Mouse (Mus musculus) erythroblast, embryonic 14.5 days (primary cell): ENCODE data around the gene Fam222b. TPM values are rescaled to one million over a fixed set of nuclear protein-coding genes. Genes with fewer than 3 reads are reported as not detected.

Experiments
- H3K27me3 ChIP-seq: 2 replicates; pipeline ENCODE4 v1.6.1; 2012; ENCODE audit warnings: inconsistent platforms; ENCODE audit not compliant: control insufficient read depth
- H3K36me3 ChIP-seq: 2 replicates; pipeline ENCODE4 v1.6.1; 2012; ENCODE audit warnings: mild to moderate bottlenecking, inconsistent platforms; ENCODE audit not compliant: control insufficient read depth
- H3K4me1 ChIP-seq: 2 replicates; pipeline ENCODE4 v1.6.1; 2012; ENCODE audit warnings: inconsistent platforms; ENCODE audit not compliant: control insufficient read depth
- H3K4me3 ChIP-seq: replicated peaks from 2 replicates; pipeline ENCODE3; 2012; ENCODE audit warnings: moderate library complexity, mild to moderate bottlenecking, inconsistent platforms
- H3K9me3 ChIP-seq: 2 replicates; pipeline ENCODE4 v1.6.1; 2012; ENCODE audit warnings: low read length, inconsistent platforms, mixed read lengths; ENCODE audit not compliant: control insufficient read depth
- GATA1 ChIP-seq: IDR thresholded peaks from 2 replicates; pipeline ENCODE4 v1.6.1; 2012; ENCODE audit warnings: low read length, inconsistent platforms, mixed read lengths
- TAL1 ChIP-seq: IDR thresholded peaks from 3 replicates; pipeline ENCODE4 v1.6.1; 2012; ENCODE audit warnings: low read length, inconsistent platforms, mixed read lengths
- polyA plus RNA-seq: library from polyadenylated mRNA; stranded (reverse); fragments of >175 nt; gene quantifications from 2 replicates; pipeline ENCODE4 v1.2.3, GENCODE M21; 2012

The Fam222b gene
- polyA plus RNA-seq, 1 experiment = 0.78 TPM

DNA sequence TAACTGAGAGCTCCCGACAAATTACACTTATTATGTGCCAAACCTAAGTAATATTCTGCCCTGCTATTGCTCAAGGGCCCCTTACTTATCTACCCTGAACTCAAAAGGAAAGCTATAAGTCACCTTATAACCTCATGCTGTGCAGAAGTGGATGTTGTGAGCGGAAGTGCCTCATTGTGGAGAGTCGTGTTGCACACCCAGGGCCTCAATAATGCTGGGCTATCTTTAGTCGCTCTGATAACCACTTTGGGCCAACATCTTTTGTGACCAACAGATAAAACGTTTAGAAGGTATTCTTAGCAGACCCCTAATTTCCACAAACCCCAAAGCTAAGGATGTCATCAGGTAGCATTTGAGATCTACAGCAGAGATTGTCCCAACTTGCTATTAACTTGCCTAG lies 46.2 kb downstream of the Fam222b start:
- Histone ChIP-seq H3K4me1 (peaks cover 34% of the 10 kb centered on the region), H3K4me3 (no peak overlapping the region), H3K27me3 (no peaks in the 10 kb centered on the region), H3K9me3 (no peaks in the 10 kb centered on the region), H3K36me3 (peaks cover 23% of the 10 kb centered on the region)
- no peak for TF ChIP-seq TAL1
- TF ChIP-seq GATA1 = peak; percentile 52; the same call in 1 of the 2 replicates

DNA sequence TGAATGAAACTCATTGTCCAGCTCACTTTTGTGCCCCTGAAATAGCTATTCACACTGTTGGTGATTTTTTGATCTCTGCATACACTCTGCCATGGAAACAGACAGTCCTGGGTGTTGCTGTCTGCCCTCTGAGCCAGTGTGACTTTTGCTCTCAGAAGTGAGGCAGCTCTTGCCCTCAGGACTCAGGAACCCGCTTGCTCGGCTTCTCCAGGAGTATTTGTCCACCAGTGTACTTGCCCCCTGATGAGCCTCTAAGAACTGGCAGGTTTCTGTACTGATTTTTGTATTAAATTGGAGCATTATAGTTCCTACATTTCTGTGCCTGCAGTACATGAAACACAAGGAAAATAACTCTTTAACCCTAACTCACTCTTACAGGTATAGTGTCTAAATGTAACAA lies 49.1 kb downstream of the Fam222b start:
- Histone ChIP-seq H3K4me1 (peaks cover 36% of the 10 kb centered on the region), H3K27me3 (no peaks in the 10 kb centered on the region), H3K36me3 (peaks cover 37% of the 10 kb centered on the region), H3K4me3 (no peak overlapping the region), H3K9me3 (no peaks in the 10 kb centered on the region)
- TF ChIP-seq GATA1 = no peak
- no peak for TF ChIP-seq TAL1

DNA sequence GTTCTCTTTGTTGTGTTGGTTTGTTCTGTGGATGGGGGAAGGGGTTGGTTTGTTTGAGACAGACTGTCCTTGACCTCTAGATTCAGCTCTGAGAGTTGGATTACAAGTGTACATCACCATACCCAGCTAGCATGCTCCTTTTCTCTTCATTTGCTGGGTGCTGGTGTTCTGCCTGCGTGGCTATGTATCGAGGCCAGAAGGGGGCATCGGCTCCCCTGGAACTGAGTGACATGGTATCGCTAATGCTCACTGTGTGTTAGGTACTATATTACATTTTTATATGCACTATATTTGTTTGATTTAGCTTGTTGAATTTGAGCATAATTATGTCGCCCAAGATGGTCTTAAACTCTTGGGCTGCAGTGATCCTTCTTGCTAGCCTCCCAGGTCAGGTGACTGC lies 51.7 kb downstream of the Fam222b start:
- Histone ChIP-seq H3K27me3 (no peaks in the 10 kb centered on the region), H3K4me3 (no peak overlapping the region), H3K4me1 (peaks cover 20% of the 10 kb centered on the region), H3K9me3 (no peaks in the 10 kb centered on the region), H3K36me3 (peaks cover 47% of the 10 kb centered on the region)
- no peak for TF ChIP-seq TAL1
- TF ChIP-seq GATA1 = no peak

DNA sequence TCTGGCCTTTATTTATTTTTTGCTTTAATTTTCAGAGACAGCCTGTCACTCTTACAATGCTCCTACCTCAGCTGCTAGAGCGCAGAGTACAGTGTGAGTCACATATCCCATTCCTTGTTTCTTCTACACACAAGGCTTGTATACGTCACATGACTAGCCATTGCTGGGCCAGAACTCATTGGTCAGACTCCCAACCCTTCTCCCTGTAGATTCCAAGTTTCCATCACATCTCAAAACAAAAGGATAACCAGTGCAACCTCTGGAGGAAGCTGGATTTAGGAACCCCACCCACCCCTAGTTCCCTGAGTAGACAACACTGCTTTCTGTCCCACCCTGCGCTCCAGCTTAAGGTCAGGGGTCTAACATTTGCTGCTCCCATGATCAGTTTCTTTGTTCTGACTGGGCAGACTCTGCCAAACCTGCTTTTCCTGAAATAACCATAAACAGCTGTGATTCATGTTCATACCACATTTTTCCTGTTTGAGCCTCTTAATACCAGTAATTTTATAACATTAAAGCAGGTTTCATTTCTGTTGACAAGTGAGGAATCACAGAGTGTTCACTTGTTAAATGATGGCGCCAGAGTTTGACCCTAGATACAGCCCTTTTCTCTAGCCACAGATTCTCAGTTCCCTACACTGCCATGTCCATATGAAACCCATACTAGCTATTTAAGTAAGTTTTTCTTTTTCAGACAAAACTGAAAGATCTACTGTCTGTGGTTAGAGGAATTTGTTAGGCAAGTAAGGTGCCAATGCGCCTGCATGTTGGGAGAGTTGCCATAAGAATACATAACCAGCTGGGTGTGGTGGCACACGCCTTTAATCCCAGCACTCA lies 52.5 kb downstream of the Fam222b start:
- TF ChIP-seq TAL1 (no peak), GATA1 (no peak)
- Histone ChIP-seq H3K36me3 (peaks cover 47% of the 10 kb centered on the region), H3K4me3 (no peak overlapping the region), H3K27me3 (no peaks in the 10 kb centered on the region), H3K9me3 (no peaks in the 10 kb centered on the region), H3K4me1 (peaks cover 13% of the 10 kb centered on the region)

DNA sequence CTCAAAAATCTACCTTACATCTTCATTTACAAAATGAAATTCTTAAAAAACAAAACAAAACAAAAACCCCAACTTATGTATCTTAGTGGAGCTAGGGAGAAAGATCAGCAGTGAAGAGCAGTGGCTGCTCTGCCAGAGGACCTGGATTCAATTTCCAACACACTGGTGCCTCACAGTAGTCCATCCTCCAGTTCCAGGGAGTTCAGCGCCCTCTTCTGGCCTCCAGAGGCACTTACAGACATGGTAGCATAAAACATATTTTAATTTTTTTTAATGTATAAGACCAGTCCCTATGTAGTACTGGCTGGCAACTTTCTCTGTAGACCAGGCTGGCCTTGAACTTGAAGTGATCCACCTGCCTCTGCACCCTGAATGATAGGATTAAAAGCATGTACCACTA lies 56.7 kb downstream of the Fam222b start:
- no peak for TF ChIP-seq GATA1
- no peak for TF ChIP-seq TAL1
- H3K4me3 ChIP-seq = no peak overlapping the region
- peaks cover 5% of the 10 kb centered on the region for H3K4me1 ChIP-seq
- H3K36me3 ChIP-seq = peaks cover 63% of the 10 kb centered on the region
- no peaks in the 10 kb centered on the region for H3K9me3 ChIP-seq
- H3K27me3 ChIP-seq = no peaks in the 10 kb centered on the region

DNA sequence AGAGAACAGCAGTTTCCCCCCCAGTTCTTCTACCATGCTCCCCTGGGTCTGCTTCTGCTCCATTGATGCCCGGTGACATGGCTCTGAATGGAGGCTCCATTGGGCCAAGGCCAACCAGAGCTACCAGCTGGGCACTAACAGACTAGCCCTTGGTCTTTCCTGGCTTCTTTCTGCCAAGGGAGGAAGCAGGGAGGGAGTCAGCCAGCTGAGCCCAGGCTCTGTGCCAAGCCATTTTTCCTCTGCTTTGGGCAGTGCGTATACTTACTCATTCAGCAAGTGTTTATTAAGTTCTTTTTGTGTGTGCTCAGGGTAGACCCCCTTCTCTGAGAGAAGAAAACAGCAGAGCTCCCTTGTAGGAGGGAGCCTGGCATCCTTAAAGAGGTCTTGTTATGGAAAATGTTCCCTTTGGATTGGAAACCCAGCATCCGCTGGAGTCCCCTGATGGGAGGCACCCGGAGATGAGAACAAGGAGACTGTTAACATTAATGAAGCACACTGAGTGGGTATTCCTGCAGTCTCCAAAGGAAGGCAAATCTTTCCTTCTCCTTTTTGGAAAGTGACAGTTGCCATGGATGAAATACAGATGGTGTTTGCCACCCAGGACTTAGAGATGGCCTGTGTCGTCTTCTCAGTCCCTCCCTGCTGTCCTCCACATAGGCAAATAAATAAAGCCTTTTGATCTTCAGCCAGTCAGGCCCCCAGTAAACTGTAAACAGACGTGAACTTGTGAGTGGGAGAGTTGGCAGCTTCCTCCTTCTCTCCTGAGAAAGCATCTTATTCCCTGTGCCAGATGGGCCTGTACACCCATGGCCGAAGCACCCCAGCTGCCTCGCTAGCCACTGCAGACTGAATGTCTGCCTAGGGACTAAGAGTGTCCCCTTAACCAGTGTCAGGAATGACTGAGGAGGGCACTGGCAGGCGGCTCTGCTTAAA lies 58.1 kb downstream of the Fam222b start:
- Histone ChIP-seq H3K4me1 (peaks cover 7% of the 10 kb centered on the region), H3K27me3 (no peaks in the 10 kb centered on the region), H3K4me3 (no peak overlapping the region), H3K36me3 (peaks cover 71% of the 10 kb centered on the region), H3K9me3 (no peaks in the 10 kb centered on the region)
- TF ChIP-seq GATA1 (no peak), TAL1 (no peak)

DNA sequence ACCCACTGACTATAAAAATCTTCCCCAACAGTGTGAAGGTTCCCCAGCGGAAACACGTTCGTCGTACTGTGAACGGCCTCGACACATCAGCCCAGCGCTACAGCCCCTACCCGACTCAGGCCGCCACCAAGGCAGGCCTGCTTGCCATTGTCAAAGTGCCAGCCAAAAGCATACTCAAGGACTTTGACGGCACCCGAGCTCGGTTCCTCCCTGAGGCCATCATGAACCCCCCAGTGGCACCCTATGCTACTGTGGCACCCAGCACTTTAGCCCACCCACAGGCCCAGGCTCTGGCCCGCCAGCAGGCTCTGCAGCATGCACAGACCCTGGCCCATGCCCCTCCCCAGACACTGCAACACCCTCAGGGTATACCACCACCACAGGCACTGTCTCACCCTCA lies 59.3 kb downstream of the Fam222b start:
- Histone ChIP-seq H3K27me3 (no peaks in the 10 kb centered on the region), H3K36me3 (peaks cover 76% of the 10 kb centered on the region), H3K4me3 (no peak overlapping the region), H3K4me1 (peaks cover 8% of the 10 kb centered on the region), H3K9me3 (no peaks in the 10 kb centered on the region)
- TF ChIP-seq GATA1 = no peak
- no peak for TF ChIP-seq TAL1

DNA sequence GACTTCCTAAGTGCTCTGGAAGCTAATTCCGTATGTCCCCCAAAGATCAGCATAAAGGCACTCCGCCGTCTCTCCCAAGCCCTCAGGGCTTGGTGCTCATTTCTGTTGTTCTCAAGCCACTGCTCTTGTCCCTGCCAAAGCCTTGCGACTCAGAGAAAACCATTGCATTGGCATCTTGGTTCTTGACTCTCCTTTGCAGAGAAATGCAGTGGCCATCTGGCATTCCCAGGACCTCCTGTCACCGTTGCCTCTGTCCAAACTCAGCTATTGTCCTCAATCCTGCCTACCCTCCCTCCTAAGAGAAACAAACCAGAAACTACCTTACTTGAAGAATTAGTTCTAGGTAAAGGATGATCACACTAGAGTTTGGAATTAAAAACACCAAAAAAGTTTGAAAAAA lies 61.2 kb downstream of the Fam222b start:
- Histone ChIP-seq H3K9me3 (no peaks in the 10 kb centered on the region), H3K27me3 (no peaks in the 10 kb centered on the region), H3K4me3 (no peak overlapping the region), H3K36me3 (peaks cover 87% of the 10 kb centered on the region), H3K4me1 (peaks cover 27% of the 10 kb centered on the region)
- TF ChIP-seq TAL1 (no peak), GATA1 (no peak)

DNA sequence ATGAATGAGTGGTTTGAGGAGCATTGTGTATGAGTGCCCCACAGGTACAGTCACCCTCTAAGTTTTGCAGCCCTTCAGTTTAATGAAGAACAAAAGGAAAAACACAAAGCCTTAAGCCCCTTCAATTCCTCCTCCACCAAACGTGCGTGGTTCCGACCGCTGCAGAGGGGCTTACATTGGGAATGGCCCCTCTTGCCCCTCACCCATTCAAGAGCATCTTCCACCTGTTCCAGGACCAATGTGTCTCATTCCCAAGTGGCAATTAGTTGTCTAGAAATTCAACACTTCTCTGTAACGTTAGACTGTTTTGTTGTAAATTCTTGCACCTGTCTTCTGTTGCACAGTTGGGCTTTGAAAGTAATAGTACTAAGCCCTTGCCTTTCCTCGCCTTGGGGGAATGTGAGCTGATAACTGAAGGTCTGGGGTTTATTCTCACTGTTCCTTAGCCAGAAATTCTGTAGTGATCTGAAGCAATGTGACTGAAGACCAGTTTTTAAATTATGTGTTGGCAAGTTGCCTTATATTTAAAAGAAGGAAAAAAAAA lies 61.8 kb downstream of the Fam222b start:
- H3K36me3 ChIP-seq = peaks cover 90% of the 10 kb centered on the region
- no peaks in the 10 kb centered on the region for H3K9me3 ChIP-seq
- H3K27me3 ChIP-seq = no peaks in the 10 kb centered on the region
- TF ChIP-seq GATA1 (no peak), TAL1 (no peak)
- no peak overlapping the region for H3K4me3 ChIP-seq
- H3K4me1 ChIP-seq = peaks cover 32% of the 10 kb centered on the region
